Mouse (Mus musculus) liver, postnatal 0 days (tissue): Measurements from ENCODE around the gene Dhx40.

Source experiments
- CTCF ChIP-seq: sonication (generic); IDR thresholded peaks from 2 replicates; pipeline ENCODE4 v1.5.1; 2016; ENCODE audit warnings: antibody characterized with exemption, low read depth
- EP300 ChIP-seq: IDR thresholded peaks from 2 replicates; pipeline ENCODE4 v1.6.1; 2016; ENCODE audit warnings: antibody characterized with exemption, low read depth, mild to moderate bottlenecking

DNA sequence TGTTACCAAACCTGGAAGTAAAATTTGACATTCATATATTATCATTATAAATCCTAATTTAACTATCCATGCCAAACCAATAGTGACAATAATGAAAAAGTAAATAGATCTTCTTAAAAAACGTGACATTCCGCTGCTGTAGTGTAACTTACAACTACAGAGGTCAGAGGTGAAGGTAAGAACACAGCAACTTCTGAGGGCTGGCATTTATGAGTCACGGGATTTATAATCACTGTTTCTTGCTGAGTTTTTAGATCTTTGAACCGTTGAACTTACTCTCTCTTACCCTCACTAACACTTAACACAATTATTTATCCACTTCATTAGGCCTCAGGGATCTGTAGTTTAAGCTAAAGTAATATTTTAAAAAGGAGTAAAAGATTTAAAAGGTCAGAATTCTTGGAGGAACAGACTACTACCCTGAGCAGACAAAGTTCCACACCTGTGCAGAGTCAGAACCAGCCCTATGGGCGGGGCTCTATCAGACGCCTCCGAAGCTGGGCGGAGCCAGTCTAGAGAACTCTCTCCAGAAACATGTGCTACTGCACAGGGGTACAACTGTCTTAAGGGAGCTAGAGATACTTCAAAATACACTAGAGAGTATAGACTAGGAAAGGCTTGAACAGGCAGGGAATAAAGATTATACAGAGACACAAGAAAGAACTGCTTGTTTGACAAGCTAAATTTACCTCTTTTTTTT is 70.1 kb downstream of the Dhx40 start:
- TF ChIP-seq CTCF (no peak), EP300 (no peak)
